Mouse (Mus musculus) kidney, postnatal 0 days (tissue): ENCODE data around the gene Stac3. TPM values are rescaled to one million over a fixed set of nuclear protein-coding genes. Genes with fewer than 3 reads are reported as not detected.

ENCODE experiments used
- ATAC-seq: fragments of 200-750 bp; cut with Nextera tagmentation; replicated peaks from 2 replicates; pipeline ENCODE4 v1.8.0; 2017; ENCODE audit warnings: low read depth, moderate number of reproducible peaks, moderate TSS enrichment, moderate library complexity; ENCODE audit not compliant: low FRiP score
- DNase-seq: peaks from one replicate; pipeline ENCODE4 v3.0.0-alpha.2; 2016; ENCODE audit warnings: low spot score
- H3K27ac ChIP-seq: fragments of 300-500 bp; sonication (generic); 2 replicates; pipeline ENCODE4 v1.5.1; 2014; ENCODE audit warnings: mild to moderate bottlenecking
- H3K27me3 ChIP-seq: fragments of 300-500 bp; sonication (generic); 2 replicates; pipeline ENCODE4 v1.6.1; 2014; ENCODE audit warnings: low read length, mixed read lengths; ENCODE audit not compliant: insufficient read depth
- H3K36me3 ChIP-seq: fragments of 300-500 bp; sonication (generic); 2 replicates; pipeline ENCODE4 v1.6.1; 2014; ENCODE audit warnings: low read length, mixed read lengths; ENCODE audit not compliant: insufficient read depth
- H3K4me1 ChIP-seq: fragments of 300-500 bp; sonication (generic); replicated peaks from 2 replicates; pipeline ENCODE4 v1.6.1; 2014; ENCODE audit warnings: antibody characterized with exemption, low read length, mixed read lengths; ENCODE audit not compliant: insufficient read depth
- H3K4me2 ChIP-seq: fragments of 300-500 bp; sonication (generic); 2 replicates; pipeline ENCODE4 v1.6.1; 2014; ENCODE audit warnings: mild to moderate bottlenecking, low read length, moderate library complexity, mixed read lengths
- H3K4me3 ChIP-seq: fragments of 300-500 bp; sonication (generic); replicated peaks from 2 replicates; pipeline ENCODE4 v1.5.1; 2014; ENCODE audit warnings: low read depth, low read length
- H3K9ac ChIP-seq: fragments of 300-500 bp; sonication (generic); 2 replicates; pipeline ENCODE4 v1.6.1; 2014; ENCODE audit warnings: low read depth, low read length
- H3K9me3 ChIP-seq: fragments of 300-500 bp; sonication (generic); replicated peaks from 2 replicates; pipeline ENCODE4 v1.6.1; 2016; ENCODE audit warnings: low read length, inconsistent platforms, mixed read lengths
- CTCF ChIP-seq: IDR thresholded peaks from 2 replicates; pipeline ENCODE4 v1.5.1; 2016; ENCODE audit warnings: antibody characterized with exemption, low read depth, mild to moderate bottlenecking, moderate library complexity
- WGBS: fragments of 180-500 bp; shearing (Covaris S2); extraction: QIAGEN DNeasy Blood & Tissue Kit; methylation state at CpG from one replicate; pipeline ENCODE4 v1.1.7; 2014; 5-methylcytosine and 5-hydroxymethylcytosine counted together
- polyA plus RNA-seq: library from polyadenylated mRNA; unstranded; fragments of >200 nt; fragmentation: Nextera tagmentation; extraction: Ambion mirVana; gene quantifications from 2 replicates; pipeline ENCODE4 v1.2.1, GENCODE M21; 2015

Gene Stac3
- polyA plus RNA-seq, 1 experiment from 2014 or later = 0.16 TPM

GRCm38 (mm10) chr10:127490160-127491127 is 11.0 kb upstream of the Stac3 start:
- Histone ChIP-seq H3K9ac (no peak overlapping the region), H3K4me1 (no peaks in the 10 kb centered on the region), H3K4me2 (no peak overlapping the region), H3K4me3 (no peak overlapping the region), H3K36me3 (peaks cover 51% of the 10 kb centered on the region), H3K27ac (no peak overlapping the region), H3K27me3 (no peaks in the 10 kb centered on the region), H3K9me3 (no peaks in the 10 kb centered on the region)
- no peak for ATAC-seq
- WGBS = 60% methylated on average over 18 of the region's 18 CpGs
- no peak for TF ChIP-seq CTCF
- DNase-seq = no peak

- no peak overlapping the region for H3K27ac ChIP-seq
- H3K36me3 ChIP-seq = peaks cover 51% of the 10 kb centered on the region
- no peak for TF ChIP-seq CTCF
- WGBS = 78% methylated on average over 8 of the region's 8 CpGs
- no peak overlapping the region for H3K9ac ChIP-seq
- DNase-seq (no peak), ATAC-seq (no peak)
- no peaks in the 10 kb centered on the region for H3K27me3 ChIP-seq
- H3K4me3 ChIP-seq = no peak overlapping the region
- no peaks in the 10 kb centered on the region for H3K9me3 ChIP-seq
- no peaks in the 10 kb centered on the region for H3K4me1 ChIP-seq
- no peak overlapping the region for H3K4me2 ChIP-seq
Observed at GRCm38 (mm10) chr10:127491128-127491512, 10.4 kb upstream of the Stac3 start.

DNA sequence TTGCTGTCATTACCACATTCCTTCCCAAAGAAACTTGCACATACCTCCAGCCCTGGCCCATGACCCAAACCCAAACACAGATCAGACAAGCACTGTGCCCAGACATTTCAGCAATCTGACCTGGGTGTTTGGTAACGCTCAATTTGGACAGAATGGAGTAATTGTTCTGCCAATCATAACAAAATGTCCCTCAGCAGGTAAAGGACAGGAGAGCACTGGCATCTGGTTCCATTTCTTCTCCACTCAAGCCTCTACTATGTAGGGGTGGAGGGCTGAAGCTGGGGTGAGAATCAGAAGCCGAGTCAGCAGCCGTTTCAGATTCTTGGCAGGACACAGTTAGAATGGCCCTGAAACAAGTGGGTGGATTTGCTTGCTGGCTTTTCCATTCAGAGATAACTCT is 9.4 kb upstream of the Stac3 start:
- H3K9me3 ChIP-seq = no peaks in the 10 kb centered on the region
- ATAC-seq = no peak
- DNase-seq = no peak
- H3K36me3 ChIP-seq = peaks cover 56% of the 10 kb centered on the region
- no peak overlapping the region for H3K9ac ChIP-seq
- no peak overlapping the region for H3K4me2 ChIP-seq
- no peak overlapping the region for H3K27ac ChIP-seq
- no peaks in the 10 kb centered on the region for H3K4me1 ChIP-seq
- no peaks in the 10 kb centered on the region for H3K27me3 ChIP-seq
- WGBS = 82% methylated on average over 3 of the region's 3 CpGs
- H3K4me3 ChIP-seq = no peak overlapping the region
- TF ChIP-seq CTCF = no peak

DNA sequence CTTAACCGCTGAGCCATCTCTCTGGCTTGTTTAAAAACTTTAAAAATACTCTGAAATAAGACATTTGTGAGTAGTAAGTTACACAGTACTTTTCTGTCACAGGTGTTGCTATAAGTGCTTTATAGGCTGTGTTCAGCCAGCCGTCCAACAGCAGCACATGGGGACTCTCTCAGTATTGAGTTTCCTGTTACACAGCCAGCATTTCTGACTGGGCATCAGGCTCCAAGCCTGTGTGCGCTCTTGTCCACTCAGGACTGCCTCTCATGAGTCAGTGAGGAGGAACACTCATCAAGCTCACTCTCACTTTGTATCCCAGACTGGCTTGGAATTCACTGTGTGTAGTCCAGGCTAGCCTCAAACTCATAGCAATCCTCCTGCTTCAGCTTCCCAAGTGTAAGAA is 5.3 kb upstream of the Stac3 start:
- no peak for ATAC-seq
- no peaks in the 10 kb centered on the region for H3K9me3 ChIP-seq
- no peak for TF ChIP-seq CTCF

GRCm38 (mm10) chr10:127499516-127499915 is 2.0 kb upstream of the Stac3 start:
- H3K27me3 ChIP-seq = no peaks in the 10 kb centered on the region
- DNase-seq (no peak), ATAC-seq (no peak)
- H3K36me3 ChIP-seq = peaks cover 45% of the 10 kb centered on the region
- no peak overlapping the region for H3K4me2 ChIP-seq
- no peak for TF ChIP-seq CTCF
- no peaks in the 10 kb centered on the region for H3K9me3 ChIP-seq
- H3K4me1 ChIP-seq = no peaks in the 10 kb centered on the region
- no peak overlapping the region for H3K9ac ChIP-seq
- WGBS = 29% methylated on average over 5 of the region's 5 CpGs
- H3K4me3 ChIP-seq = no peak overlapping the region
- H3K27ac ChIP-seq = no peak overlapping the region

More for the DNA sequence above, 5.3 kb upstream of the Stac3 start:
- H3K27ac ChIP-seq = no peak overlapping the region
- no peak overlapping the region for H3K4me2 ChIP-seq
- H3K4me1 ChIP-seq = no peaks in the 10 kb centered on the region
- H3K9ac ChIP-seq = no peak overlapping the region
- peaks cover 67% of the 10 kb centered on the region for H3K36me3 ChIP-seq
- WGBS = 80% methylated on average over 3 of the region's 3 CpGs
- no peak for DNase-seq
- no peaks in the 10 kb centered on the region for H3K27me3 ChIP-seq
- no peak overlapping the region for H3K4me3 ChIP-seq

- WGBS = 85% methylated on average over 4 of the region's 4 CpGs
- no peak overlapping the region for H3K27ac ChIP-seq
- no peak overlapping the region for H3K4me2 ChIP-seq
- DNase-seq (no peak), ATAC-seq (no peak)
- H3K36me3 ChIP-seq = peaks cover 40% of the 10 kb centered on the region
- no peaks in the 10 kb centered on the region for H3K27me3 ChIP-seq
- H3K9ac ChIP-seq = no peak overlapping the region
- TF ChIP-seq CTCF = no peak
- no peak overlapping the region for H3K4me3 ChIP-seq
- no peaks in the 10 kb centered on the region for H3K9me3 ChIP-seq
- no peaks in the 10 kb centered on the region for H3K4me1 ChIP-seq
Observed at GRCm38 (mm10) chr10:127500042-127500441, 1.4 kb upstream of the Stac3 start.
